Mouse (Mus musculus) heart, adult 18-20 months (tissue): ENCODE results near the gene Wfdc1. TPM values are rescaled to one million over a fixed set of nuclear protein-coding genes. Genes with fewer than 3 reads are reported as not detected.

Source experiments
- DNase-seq, 2 experiments: peaks; one replicate each; pipeline ENCODE4 v3.0.0; 2021 to 2022; ENCODE audit warnings: mixed read lengths in 1 of 2
- total RNA-seq, 2 experiments: library from RNA; stranded (reverse); gene quantifications; 2 replicates each; pipeline ENCODE4 v1.2.3; 2021

Gene Wfdc1
- total RNA-seq, 2 experiments from 2014 or later, result 26.5 to 28.0 TPM

GRCm38 (mm10) chr8:119736348-119736917 is 70.3 kb downstream of the Wfdc1 start:
- DNase-seq, result no peak

DNA sequence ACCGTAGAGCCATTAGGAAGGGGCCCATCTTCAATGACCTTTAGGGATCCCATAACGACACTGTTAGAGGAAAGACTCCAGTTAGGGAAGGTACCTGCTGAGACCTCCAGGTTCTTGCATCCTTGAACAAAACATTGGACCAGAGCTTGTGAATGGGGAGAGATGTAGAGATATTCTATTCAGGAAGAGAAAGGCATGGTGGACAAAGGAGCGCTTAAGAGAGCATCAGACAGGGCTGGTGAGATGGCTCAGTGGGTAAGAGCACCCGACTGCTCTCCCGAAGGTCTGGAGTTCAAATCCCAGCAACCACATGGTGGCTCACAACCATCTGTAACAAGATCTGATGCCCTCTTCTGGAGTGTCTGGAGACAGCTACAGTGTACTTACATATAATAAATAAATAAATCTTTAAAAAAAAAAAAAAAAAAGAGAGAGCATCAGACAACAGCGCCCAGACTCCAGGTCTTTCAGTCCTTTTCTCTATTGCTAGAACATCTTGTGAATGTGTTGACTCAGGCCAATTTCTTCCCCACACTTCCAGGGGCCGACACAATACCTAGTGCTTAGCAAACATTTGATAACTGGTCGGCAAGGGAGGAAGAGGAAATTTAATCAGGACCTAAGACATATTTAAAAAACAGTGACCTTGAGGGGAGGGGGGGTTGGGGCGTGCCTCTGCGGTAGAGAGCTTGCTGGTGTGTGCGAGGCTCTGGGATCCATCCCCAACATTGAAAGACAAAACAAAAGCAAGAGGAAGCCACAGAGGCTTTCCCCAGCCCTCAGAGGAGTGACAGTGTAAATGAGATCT is 71.1 kb downstream of the Wfdc1 start:
- no peak for DNase-seq

Other genes with a start within 250 kb of the Wfdc1 start
- gene Osgin1, start 232.2 kb upstream of the Wfdc1 start, total RNA-seq, result 1 to 10 TPM; 3.1 to 4.2 TPM
- gene Necab2, start 219.6 kb upstream of the Wfdc1 start, total RNA-seq, result not detected
- gene Slc38a8, start 164.7 kb upstream of the Wfdc1 start, total RNA-seq, result not detected
- gene Mbtps1, start 107.6 kb upstream of the Wfdc1 start, total RNA-seq, result 10 to 100 TPM; 27.5 to 31.0 TPM
- 10 to 100 TPM; 21.3 to 22.9 TPM for gene Hsdl1, start 91.2 kb upstream of the Wfdc1 start, total RNA-seq
- under 1 TPM in 1 of 2 experiments, not detected in 1; 0.15 TPM for gene Dnaaf1, start 91.1 kb upstream of the Wfdc1 start, total RNA-seq
- 1 to 10 TPM; 3.5 to 4.5 TPM for gene Taf1c, start 61.1 kb upstream of the Wfdc1 start, total RNA-seq
- gene Adad2, start 53.6 kb upstream of the Wfdc1 start, total RNA-seq, result not detected
- under 1 TPM in 1 of 2 experiments, not detected in 1; 0.15 TPM for gene Kcng4, start 30.7 kb upstream of the Wfdc1 start, total RNA-seq
- under 1 TPM; 0.12 to 0.21 TPM for gene Atp2c2, start 33.6 kb downstream of the Wfdc1 start, total RNA-seq
- gene Tldc1, start 112.1 kb downstream of the Wfdc1 start, total RNA-seq, result 10 to 100 TPM; 11.5 to 14.2 TPM
- gene Cotl1, start 174.2 kb downstream of the Wfdc1 start, total RNA-seq, result 10 to 100 TPM; 16.7 to 22.9 TPM
- 1 to 10 TPM; 2.3 to 3.0 TPM for gene Klhl36, start 195.9 kb downstream of the Wfdc1 start, total RNA-seq
- 10 to 100 TPM; 45.6 to 51.4 TPM for gene Usp10, start 244.0 kb downstream of the Wfdc1 start, total RNA-seq
- 1 to 10 TPM in 1 of 2 experiments, not detected in 1; 4.0 TPM for gene Gm20388, start 244.5 kb downstream of the Wfdc1 start, total RNA-seq